Mouse (Mus musculus) ES-CJ7 (cell line): Measurements from ENCODE around the gene Dscaml1.

Experiments
- DNase-seq: peaks from one replicate; pipeline ENCODE4 v3.0.0; 2011; ENCODE audit warnings: low read depth, low spot score

Gene Dscaml1

DNA sequence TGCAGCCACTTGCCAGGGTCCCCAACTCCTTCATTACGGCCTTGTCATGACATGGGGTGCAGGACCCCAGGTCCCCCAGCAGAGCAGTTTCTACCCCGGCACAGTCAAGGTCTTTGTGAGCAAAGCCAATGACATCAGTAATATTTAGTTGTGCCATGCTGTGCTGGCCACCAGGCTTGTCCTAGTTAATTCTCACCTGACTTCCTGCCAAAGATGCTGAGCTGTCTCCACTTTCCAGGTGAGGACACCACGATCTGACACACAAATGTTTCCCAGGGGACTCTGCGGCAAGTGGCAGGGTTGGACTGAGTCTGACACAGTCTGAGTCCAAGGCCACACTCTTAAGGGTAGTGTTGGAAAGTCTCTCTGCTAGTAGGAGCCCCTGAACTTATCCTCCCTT lies at the start of gene Dscaml1:
Gene Dscaml1 (plus strand): TSS at position 173 of the 400 bp plus-strand sequence.
- DNase-seq, result no peak

DNA sequence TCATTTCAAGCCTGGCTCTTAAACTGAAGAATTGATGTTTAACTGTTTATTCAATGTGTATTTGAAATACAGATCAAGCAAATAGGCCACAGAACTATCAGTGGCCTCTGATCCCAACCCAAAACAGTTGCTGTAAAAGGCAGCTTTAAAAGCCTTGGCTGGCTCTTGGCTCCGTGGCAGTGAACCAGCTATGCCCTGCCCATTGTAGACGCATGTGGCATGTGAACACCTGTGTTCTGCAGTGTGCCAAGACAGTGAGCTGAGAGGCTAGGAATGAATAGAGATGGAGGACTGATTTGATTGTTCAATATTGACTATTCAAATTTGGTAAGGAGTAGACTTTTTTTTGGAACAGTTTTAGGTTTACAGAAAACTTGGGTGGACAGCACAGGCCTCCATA lies 49.5 kb upstream of the Dscaml1 start:
- no peak for DNase-seq

DNA sequence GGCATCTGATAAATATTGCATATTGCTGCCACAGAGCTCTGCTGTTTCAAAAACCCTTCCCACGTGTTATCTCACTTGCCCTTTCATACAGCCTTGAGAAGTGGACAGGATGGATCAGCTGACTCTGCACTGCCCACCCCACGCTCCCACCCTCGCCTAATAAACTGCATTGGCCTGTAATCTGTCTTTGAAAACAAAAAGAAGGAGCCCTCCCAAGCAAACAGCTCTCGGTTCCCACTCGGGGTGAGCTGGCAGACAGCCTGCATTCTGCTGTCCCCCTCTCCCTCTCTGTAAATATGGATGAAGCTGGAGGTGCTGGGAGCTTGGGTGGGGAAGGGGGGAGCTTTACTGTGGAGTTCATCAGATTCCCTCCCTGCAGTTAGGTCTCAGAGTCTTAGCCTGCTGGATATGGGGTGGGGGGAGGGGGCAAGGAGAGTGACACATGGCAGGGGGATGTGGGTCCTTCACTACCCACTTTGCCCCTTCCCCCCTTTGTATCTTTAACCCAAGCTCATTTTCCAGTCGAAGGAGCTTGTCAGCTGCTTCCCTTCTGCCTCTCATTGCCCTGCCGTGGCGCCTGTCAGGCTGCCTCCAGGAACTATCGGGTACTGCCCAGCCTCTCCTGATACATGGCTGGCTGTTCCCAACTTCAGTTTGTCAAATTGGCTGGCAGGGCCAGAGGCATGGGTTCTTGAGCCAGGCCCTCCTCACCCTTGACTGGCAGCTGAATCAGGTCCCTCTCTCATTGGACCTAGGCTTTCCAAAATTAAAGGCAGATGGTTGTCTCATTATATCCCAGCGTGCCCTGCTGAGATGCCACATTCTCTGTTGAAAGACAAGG lies 45.8 kb upstream of the Dscaml1 start:
- no peak for DNase-seq

DNA sequence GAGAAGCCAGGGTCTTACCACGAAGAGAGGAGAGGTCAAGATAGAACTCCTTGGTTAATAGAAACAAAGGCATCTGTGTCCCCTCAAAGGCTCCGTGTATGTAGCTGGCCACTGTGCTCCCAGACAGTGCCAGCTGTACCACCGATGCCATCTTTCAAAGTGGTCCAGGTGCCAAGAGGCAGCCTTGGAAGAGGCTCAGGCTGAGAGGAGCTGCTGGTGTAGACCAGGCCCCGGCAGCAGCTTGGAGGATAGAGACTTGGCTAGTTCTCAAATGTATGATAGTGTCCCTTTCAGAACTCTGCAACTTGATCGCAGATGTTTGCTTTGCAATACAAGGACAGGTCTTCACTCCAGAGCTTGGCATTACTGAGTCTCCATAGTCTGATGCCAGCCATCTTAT lies 44.1 kb upstream of the Dscaml1 start:
- no peak for DNase-seq

DNA sequence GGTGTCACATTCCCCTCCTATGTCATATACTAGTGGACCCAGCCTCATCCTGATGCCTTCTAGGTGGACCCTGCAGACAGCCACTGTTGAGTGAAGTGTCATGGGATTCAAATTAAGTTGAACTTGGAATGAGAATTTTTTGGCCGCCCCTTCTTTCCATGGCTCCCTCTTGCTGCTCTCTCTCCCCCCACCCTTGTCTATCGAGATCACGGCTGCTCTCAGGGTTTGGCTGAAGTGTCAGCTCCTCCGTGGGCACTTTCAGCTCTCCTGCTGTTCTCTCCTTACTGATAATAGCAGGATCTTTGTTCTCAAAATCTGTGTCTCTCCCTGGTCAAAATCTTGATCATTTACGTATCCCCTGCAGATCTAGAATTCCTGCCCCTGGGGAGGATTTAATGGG lies 43.6 kb upstream of the Dscaml1 start:
- DNase-seq, result no peak

DNA sequence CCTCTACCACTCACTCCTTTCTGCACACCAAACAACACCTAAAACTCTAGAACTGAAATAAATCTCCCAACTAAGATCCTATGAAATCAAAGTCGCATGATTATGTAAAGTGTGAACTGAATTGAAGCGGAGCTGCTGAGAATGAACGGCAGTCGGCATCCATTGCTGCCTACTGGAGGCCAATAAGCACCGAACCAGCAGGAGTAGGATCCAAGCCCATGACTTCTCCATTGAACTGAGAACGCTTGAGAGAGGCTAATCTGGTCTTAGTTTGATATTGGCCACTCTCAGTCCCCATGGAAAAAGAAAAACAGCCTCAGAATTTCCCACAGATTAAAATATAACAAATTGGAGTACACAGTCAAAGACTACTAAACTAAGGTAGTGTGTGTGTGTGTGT lies 42.5 kb upstream of the Dscaml1 start:
- no peak for DNase-seq

DNA sequence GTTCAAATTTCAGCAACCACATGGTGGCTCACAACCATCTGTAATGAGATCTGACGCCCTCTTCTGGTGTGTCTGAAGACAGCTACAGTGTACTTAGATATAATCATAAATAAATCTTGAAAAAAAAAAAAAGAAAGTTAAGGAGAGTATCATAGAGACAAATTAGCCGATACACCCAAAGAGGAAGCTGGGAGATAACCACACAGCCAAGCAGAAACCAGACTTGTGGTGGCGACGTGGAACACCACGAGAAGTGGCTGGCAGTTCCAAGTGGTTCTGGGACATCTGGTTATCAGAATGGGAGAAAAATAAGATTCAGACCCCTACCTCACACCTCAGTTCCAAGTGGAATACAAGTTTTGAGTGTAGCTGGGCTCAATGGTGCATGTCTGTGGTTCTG lies 39.7 kb upstream of the Dscaml1 start:
- DNase-seq, result no peak

DNA sequence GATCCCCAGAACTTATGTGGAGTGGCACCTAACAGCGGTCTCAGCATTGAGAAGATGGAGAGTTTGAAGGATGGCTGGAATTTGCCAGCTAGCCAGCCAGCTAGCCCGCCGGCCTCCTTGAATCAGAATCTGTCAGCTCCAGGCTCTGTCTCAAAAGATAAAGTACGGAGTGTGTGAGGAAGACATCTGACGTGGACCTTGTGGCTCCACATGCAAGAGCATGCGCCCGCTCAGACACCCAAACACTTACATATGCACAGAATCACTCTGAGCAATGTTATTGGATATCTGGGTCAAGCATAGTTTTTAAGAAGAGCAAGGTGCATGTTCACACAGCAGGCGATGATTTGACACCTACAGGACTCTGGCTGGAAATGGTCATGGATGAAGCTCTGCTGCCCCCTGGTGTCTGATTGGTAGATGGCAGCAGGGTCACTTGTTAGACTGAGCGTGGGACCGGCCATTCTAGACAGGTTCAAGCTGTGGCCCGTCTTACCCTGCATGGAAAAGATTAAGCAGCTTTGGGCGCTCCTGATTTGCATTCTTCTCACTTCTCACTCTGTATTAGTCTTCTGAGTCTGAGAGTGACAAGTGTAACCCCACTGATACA lies 37.9 kb upstream of the Dscaml1 start:
- peak; percentile 82 for DNase-seq

DNA sequence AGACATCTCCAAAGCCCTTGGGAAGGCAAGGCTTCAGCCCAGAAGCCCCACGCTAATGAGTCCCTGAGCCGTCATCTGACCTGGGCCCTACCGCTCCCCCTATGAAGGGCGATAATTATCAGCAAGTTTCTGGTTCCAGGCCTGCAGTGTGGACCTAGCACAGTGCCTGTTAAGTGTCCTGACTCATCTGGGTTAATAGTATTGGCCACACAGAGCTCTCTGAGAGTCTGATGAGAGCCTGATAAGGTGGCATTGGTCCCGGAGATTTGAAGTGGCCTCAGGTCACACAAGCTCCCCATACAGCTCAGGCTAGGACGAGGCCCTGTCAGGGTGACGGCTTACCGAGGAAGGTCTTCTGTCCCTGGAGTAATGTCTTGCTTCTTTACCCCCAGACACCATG lies 36.8 kb upstream of the Dscaml1 start:
- DNase-seq, result no peak

DNA sequence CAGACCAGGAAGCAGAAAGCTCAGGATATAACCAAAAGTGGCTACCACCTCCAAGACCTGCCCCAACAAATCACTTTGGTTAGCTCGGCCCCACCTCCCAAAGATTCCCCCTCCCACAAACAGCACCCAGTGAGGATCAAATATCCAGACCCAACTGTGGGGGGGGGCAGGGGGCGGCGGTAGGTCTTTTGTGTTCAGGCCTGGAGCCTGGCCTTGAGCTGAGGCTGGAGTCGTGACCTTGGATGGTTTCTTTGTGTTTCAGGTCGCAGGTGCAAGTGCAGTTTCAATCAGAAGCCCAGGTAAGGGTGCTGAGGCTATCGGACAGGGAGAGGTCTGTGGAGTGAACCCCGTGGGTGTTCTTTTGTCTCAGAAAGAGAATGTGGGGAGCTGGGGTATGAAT lies 35.1 kb upstream of the Dscaml1 start:
- DNase-seq, result peak; percentile 56

DNA sequence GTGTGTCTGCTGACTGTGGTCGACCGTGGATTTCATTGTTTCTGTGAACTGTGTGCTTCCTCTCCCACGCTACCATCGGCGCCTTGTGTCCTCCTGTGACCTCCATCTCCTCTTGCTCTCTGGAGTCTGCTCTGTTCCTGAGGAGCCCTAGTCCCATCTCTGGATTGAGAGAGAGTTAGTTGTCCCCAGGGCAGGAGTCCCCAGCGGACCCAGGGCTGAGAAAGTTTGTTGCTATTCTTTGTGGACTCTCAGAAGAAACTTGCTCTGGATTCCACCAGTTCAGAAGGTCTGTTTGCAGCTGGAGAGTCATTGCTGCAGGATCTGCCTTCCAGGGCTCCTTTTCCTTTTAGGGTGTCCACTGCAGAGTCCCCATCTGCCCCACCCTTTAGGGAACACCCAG lies 31.2 kb upstream of the Dscaml1 start:
- DNase-seq, result no peak

DNA sequence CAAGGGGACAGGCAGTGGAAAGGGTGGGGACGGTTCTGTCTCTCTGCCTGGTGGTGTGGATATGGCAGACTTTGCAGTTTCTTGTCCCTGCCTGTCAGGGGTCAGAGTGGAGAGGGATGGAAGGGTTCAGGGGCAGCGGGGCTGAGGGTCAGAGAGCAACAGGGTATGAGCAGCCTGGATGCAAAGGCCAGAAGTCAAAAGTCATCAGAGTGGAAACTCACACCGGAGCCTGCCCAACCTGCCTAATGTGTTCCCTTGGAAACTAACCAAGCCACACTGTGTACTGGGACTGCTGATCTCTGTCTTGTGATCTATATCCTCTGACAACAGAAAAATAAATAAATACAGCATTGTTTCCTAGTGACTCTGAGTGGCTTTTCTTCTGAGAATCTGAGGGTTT lies 30.6 kb upstream of the Dscaml1 start:
- DNase-seq, result no peak

DNA sequence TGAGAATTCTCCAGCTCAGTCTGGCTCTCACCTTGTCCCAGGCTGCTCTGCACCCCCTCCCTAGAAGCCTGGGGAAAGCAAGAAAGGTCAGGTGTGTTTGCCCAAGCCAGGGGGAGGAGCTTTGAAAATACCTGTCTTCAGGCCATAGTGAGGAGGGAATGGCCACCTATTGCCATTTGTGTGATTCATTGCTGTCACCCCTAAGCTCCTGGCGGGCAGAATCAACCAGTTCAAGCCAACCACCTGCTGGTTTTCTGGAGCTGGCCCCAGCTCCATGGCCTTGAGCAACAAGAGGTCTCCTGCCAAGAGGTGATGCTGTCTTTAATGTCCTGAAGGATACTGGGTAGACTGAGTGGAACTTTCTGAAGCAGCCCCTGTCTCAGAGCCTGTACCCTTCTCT lies 28.1 kb upstream of the Dscaml1 start:
- DNase-seq, result peak; percentile 27

DNA sequence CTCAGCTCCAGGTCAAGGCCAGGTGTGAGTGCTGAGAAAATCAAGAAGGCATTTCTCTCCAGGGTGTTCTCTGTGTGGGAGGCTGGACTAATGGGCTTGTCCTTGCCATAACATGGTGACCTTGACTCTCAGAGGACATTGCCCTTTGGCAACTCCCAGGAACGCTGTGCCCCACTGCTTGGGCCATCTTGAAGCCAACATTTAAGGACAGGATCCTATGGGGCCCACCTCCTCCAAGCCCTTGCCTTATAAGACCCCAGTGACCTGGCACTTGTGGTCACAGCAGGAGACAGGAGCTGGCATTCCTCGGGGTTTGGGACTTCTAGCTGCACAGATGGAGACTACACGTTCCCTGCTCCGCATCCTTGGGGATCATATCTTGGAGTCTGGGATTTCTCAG lies 27.0 kb upstream of the Dscaml1 start, which contains the start of gene Fxyd2:
Gene Fxyd2 (plus strand): TSS at position 236 of the 400 bp plus-strand sequence.
- DNase-seq, result no peak

DNA sequence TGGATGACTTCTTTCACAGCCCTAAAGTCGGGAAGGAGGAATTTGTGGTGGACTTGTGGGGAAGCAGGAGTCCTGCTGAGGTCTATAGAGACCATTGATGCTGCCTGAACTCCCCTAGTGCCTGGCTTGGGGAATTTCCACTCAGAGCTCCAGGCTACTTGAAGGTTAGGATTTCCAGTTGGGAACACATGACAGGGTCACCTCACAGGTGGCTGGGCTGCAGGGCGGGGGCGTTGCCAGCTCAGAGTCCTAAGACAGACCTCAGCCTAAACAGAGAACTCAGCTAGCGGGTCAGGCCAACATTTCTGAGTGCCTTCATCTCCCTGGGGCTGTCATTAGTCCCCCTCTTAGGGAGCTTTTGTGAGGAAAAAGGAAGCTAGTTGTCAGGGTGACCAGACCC lies 24.6 kb upstream of the Dscaml1 start:
- DNase-seq, result no peak

DNA sequence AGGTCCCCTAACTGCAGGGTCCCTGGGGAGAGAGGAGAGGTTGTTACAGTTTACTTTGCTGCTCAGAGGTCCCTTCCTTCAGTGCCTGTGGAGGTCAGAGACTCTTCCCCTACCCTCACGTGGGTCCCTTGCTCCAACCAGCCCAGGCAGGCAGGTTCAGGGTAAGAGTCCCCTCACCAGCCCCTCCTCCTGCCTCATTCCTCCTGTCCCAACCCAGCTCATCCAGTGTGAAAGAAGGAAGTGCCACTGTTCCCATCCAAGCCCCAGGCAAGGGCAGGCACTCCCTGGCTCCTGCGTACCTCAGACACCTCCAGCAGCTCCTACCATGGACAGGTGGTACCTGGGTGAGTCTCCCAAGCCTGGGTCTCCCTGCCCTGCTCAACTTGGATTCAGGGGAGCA lies 23.5 kb upstream of the Dscaml1 start:
- no peak for DNase-seq

DNA sequence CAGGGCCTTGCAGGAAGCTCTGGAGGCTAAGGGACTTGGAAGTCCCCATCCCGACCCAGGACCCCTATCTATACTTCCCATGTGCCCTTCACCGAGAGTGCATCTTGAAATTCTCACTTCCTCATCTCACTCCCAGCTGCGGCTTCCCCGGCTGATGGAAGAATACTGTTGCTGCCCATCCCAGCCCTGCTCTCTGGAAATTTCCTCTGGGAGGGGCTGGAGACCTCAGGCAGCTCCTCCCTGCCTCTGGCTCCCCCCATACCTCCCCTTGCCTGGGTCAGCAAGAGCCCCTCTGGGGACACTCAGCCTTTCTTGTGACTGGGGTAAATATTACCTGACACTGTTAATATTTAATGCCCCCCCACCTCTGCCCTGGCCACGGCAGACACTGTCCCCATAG lies 20.7 kb upstream of the Dscaml1 start:
- DNase-seq, result no peak

DNA sequence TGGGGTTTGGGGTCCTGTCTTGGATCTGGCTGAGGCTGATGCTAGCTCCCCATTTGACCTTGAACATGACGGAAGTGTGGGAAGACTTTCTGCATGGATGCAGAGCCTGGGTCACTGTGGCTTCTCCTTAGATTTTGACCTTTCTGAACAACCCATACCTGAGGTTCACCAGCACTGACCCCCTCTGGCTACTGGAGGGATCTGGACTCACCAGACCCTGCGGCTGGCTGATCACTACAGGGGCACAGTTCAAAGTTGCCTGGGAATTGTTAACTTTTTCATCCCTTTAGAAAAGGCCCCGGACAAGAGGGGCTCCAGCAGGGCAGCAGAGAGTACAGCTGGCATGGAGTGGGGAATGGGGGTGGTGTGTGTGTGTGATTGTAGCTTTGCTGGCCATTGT lies 19.6 kb upstream of the Dscaml1 start:
- DNase-seq, result no peak

DNA sequence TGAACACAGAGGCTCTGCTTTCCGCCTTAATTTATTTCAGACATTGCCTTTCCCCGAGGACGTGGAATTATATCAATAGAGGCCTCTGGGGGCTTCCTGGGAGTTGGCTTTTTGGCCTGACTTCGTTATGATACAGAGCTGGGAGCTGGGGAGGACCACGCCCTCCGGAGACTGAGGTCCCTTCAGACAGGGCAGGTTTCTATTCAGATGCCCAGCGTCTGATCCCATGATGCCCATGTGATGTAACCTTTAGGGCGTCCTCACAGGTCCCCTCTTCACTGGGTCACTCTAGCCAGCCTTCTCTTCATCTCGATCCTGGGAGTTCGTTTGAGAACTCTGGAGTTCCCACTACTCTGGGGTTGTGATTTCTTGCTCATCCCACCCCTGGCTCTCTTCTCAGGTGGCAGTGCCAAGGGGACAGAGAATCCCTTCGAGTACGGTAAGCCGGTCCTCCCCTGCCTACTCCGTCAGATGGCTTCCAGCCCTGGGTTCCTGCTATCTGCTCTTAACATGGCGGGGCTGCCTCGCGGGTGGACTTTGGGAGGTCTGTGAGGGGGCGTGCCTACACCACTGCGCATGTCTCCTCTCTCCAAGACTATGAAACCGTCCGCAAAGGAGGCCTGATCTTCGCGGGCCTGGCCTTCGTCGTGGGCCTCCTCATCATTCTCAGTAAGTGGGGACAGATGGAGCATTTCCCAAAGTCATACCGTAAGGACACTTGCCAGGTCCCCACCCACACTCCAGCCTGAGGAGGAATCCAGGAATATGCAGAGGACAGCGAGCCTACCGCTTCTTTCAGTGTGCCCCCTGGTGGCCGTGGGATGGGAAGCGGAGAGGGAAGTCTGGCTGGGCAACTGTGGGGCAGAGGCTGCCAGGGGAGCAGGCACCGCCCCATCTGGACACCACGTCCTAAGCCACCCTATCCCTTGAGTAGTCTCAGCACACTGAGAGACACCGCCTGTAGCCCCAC lies 18.4 kb upstream of the Dscaml1 start:
- peak; percentile 62 for DNase-seq

DNA sequence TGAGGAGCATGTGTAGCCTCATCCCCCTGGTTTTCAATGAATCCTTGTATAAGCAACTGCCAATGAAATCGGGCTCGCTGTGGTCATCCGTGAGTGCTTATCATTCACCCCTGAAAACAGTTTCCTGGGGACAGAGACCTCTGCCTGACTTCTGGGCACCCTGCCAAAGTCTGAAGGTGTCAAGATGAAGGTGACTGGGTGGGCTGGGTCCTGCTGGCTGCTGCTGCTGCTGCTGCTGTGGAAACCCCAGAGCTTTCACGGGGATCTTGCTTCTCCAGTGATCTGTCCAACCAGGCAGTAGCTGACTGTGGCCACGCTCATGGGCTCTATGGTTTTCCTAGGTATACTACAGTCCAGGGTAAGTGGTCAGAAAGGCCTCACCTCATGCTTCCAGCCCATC lies 16.2 kb upstream of the Dscaml1 start:
- no peak for DNase-seq

DNA sequence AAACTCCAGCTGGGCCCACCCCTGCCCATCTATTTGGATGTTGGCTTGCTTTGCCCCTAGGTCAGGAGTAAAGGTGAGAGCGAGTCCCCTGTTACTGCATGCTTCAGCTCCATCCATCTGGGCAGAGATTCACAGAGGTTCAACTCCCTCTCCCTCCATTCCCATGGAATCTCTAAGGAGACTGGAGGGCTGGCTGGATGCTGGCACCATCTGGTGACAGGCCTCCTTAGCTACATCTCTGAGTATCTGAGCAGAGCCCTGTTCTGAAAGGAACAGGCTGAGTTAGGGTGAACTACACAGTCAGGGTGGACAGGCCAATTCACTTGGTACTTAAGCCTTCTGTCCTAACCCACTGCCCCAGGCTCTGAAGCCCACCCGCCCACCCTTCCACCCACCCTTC lies 15.8 kb upstream of the Dscaml1 start:
- DNase-seq, result no peak

DNA sequence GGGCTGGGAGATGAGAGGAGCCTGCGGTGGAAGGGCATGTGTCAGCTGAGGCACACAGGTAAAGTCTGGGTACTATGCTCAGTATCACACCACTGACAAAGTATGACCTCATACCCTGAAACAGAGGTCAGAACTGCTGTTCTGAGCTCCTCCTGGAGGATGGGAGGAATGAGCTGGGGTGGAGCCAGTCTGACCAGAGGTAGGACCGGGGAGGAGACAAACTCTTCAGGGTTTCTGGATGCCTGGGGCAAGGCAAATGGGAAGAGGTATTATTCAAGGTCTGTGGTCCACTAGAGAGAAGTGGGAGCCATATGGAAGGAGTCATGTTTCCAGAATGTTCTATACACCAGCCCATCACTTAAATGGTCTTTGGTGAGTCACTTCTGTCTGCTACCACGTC lies 15.3 kb upstream of the Dscaml1 start:
- no peak for DNase-seq
